Mouse (Mus musculus): Measurements from ENCODE around the gene Aurkb. TPM values are rescaled to one million over a fixed set of nuclear protein-coding genes. Genes with fewer than 3 reads are reported as not detected.

Gene Aurkb
- total RNA-seq, 2 experiments from 2014 or later, result 2.1 to 2.3 TPM

GRCm38 (mm10) chr11:69035849-69036248 is 9.6 kb upstream of the Aurkb start:
- peak; percentile 87 to 95 for DNase-seq (ENCODE audit: low spot score in 2 of 2)

GRCm38 (mm10) chr11:69036486-69037230 is 8.8 kb upstream of the Aurkb start:
- DNase-seq (ENCODE audit: low spot score in 2 of 2), result peak; percentile 88 to 93

GRCm38 (mm10) chr11:69037231-69038061 is 8.0 kb upstream of the Aurkb start:
- DNase-seq (ENCODE audit: low spot score in 2 of 2), result peak; percentile 80 to 92

GRCm38 (mm10) chr11:69038173-69038572 is 7.3 kb upstream of the Aurkb start:
- DNase-seq (ENCODE audit: low spot score in 2 of 2), result no peak

GRCm38 (mm10) chr11:69046395-69046774 is 938 bp downstream of the Aurkb start:
- DNase-seq (ENCODE audit: low spot score in 2 of 2), result no peak

GRCm38 (mm10) chr11:69047592-69047991 is 2.1 kb downstream of the Aurkb start:
- no peak for DNase-seq (ENCODE audit: low spot score in 2 of 2)

- no peak for DNase-seq (ENCODE audit: low spot score in 2 of 2)
Measured at GRCm38 (mm10) chr11:69048151-69048550, 2.7 kb downstream of the Aurkb start.

GRCm38 (mm10) chr11:69050748-69051147 is 5.3 kb downstream of the Aurkb start:
- no peak for DNase-seq (ENCODE audit: low spot score in 2 of 2)

- no peak for DNase-seq (ENCODE audit: low spot score in 2 of 2)
Measured at GRCm38 (mm10) chr11:69051771-69052170, 6.3 kb downstream of the Aurkb start.

- DNase-seq (ENCODE audit: low spot score in 2 of 2), result no peak
Measured at GRCm38 (mm10) chr11:69052824-69053421, 7.5 kb downstream of the Aurkb start.

GRCm38 (mm10) chr11:69053848-69054247 is 8.4 kb downstream of the Aurkb start:
- DNase-seq (ENCODE audit: low spot score in 2 of 2), result no peak

GRCm38 (mm10) chr11:69058265-69058664 is 12.8 kb downstream of the Aurkb start:
- no peak for DNase-seq (ENCODE audit: low spot score in 2 of 2)

GRCm38 (mm10) chr11:69058729-69059356 is 13.4 kb downstream of the Aurkb start:
- no peak for DNase-seq (ENCODE audit: low spot score in 2 of 2)

- DNase-seq (ENCODE audit: low spot score in 2 of 2), result peak; percentile 93 to 98
Measured at GRCm38 (mm10) chr11:69059357-69059974, 14.0 kb downstream of the Aurkb start, which contains the start of gene Borcs6. Gene Borcs6, plus strand, starts transcription at chr11:69059717.

- DNase-seq (ENCODE audit: low spot score in 2 of 2), result no peak
Measured at GRCm38 (mm10) chr11:69059975-69060411, 14.5 kb downstream of the Aurkb start.

GRCm38 (mm10) chr11:69060448-69061254 is 15.2 kb downstream of the Aurkb start:
- DNase-seq (ENCODE audit: low spot score in 2 of 2), result peak in 1 of 2 experiments; percentile 25

- no peak for DNase-seq (ENCODE audit: low spot score in 2 of 2)
Measured at GRCm38 (mm10) chr11:69061255-69061912, 15.9 kb downstream of the Aurkb start.

GRCm38 (mm10) chr11:69062194-69062760 is 16.8 kb downstream of the Aurkb start:
- DNase-seq (ENCODE audit: low spot score in 2 of 2), result peak; percentile 65 to 88

GRCm38 (mm10) chr11:69062761-69063224 is 17.3 kb downstream of the Aurkb start:
- peak; percentile 97 to 98 for DNase-seq (ENCODE audit: low spot score in 2 of 2)
